Mouse (Mus musculus) megakaryocyte, embryonic 14.5 days (primary cell): Measurements from ENCODE around the gene Ttc29.

Experiments used
- FLI1 ChIP-seq: IDR thresholded peaks from 2 replicates; pipeline ENCODE4 v1.6.1; 2012; ENCODE audit warnings: low read length, inconsistent platforms, mixed read lengths
- GATA1 ChIP-seq: IDR thresholded peaks from 3 replicates; pipeline ENCODE4 v1.6.1; 2012; ENCODE audit warnings: mixed read lengths, low read length, inconsistent platforms, borderline replicate concordance

DNA sequence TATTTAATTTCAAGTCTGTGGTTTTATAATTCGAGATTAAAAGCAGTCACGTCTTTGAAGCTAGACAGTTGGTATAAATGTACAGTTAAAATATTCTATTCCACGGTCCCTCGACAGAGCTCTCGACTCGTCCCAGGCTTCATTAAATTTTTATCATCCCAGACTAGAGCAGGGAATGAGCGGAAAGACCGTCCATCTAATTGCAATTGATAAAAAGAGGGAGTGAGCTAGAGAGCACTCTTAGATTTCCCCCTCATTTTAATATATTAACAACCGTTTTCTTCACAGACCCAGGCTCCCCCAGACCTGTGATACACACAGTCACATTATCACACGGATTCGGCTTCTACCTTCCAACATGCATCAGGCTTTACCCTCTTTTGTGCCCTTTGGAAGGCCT lies 215.1 kb downstream of the Ttc29 start:
- TF ChIP-seq GATA1: no peak
- no peak for TF ChIP-seq FLI1
